Mouse (Mus musculus) heart, postnatal 10 days (tissue): ENCODE data around the gene Larp1b. TPM values are rescaled to one million over a fixed set of nuclear protein-coding genes. Genes with fewer than 3 reads are reported as not detected.

Source experiments
- DNase-seq, 2 experiments: peaks; one replicate each; pipeline ENCODE4 v3.0.0; 2021
- intact Hi-C: fragments of 180-260 bp; cut with DNase I; formaldehyde crosslinking; loops from one replicate; pipeline ENCODE4 v1.15.1; 2025
- total RNA-seq, 2 experiments: library from RNA; stranded (reverse); gene quantifications; 2 replicates each; pipeline ENCODE4 v1.2.3; 2021

Gene Larp1b
- total RNA-seq, 2 experiments from 2014 or later: 56.0 to 58.3 TPM

- no peak for DNase-seq
- intact Hi-C loops: loop anchor here (5.0 to 10.0 kb wide), 5 partner anchors 82 to 482 kb away; partner anchors contain the start of gene Hspa4l
Measured at GRCm38 (mm10) chr3:41080724-41081123, 131.1 kb downstream of the Larp1b start.

- intact Hi-C loops: loop anchor here (5.0 to 10.0 kb wide), 5 partner anchors 81 to 481 kb away; partner anchors contain the start of gene Hspa4l
- DNase-seq: peak; percentile 32 to 34
Measured at GRCm38 (mm10) chr3:41081474-41082301, 132.1 kb downstream of the Larp1b start.

GRCm38 (mm10) chr3:41082520-41082884 lies 132.9 kb downstream of the Larp1b start:
- intact Hi-C loops: loop anchor here (5.0 to 10.0 kb wide), 5 partner anchors 80 to 480 kb away; partner anchors contain the start of gene Hspa4l
- DNase-seq: no peak

GRCm38 (mm10) chr3:41082885-41083789 lies 133.5 kb downstream of the Larp1b start, which contains the start of gene Pgrmc2:
Pgrmc2 (minus strand) TSS chr3:41083046.
- intact Hi-C loops: loop anchor here (5.0 to 10.0 kb wide), 5 partner anchors 79 to 479 kb away; partner anchors contain the start of gene Hspa4l
- peak; percentile 98 to 99 for DNase-seq

GRCm38 (mm10) chr3:41083790-41084112 lies 134.1 kb downstream of the Larp1b start:
- intact Hi-C loops: loop anchor here (5.0 to 10.0 kb wide), 5 partner anchors 79 to 479 kb away; partner anchors contain the start of gene Hspa4l
- no peak for DNase-seq

GRCm38 (mm10) chr3:41084421-41084820 lies 134.8 kb downstream of the Larp1b start:
- no peak for DNase-seq
- intact Hi-C loops: loop anchor here (5.0 to 10.0 kb wide), 5 partner anchors 78 to 478 kb away; partner anchors contain the start of gene Hspa4l

GRCm38 (mm10) chr3:41087071-41087470 lies 137.4 kb downstream of the Larp1b start:
- intact Hi-C loops: loop anchor here (10.0 kb wide), 2 partner anchors 318 to 342 kb away; partner anchors contain the start of gene Hspa4l

More at GRCm38 (mm10) chr3:41087071-41087470, 137.4 kb downstream of the Larp1b start:
- no peak for DNase-seq

Other genes with a start within 250 kb of the Larp1b start
- under 1 TPM; 0.35 to 0.38 TPM for gene Slc25a31, start 241.0 kb upstream of the Larp1b start, total RNA-seq
- gene Hspa4l, start 205.3 kb upstream of the Larp1b start, total RNA-seq: 10 to 100 TPM; 31.0 to 37.3 TPM
- 10 to 100 TPM in 1 of 2 experiments, 1 to 10 TPM in 1; 9.4 to 14.7 TPM for gene Plk4, start 149.8 kb upstream of the Larp1b start, total RNA-seq
- 10 to 100 TPM; 15.3 to 16.3 TPM for gene Mfsd8, start 102.9 kb upstream of the Larp1b start, total RNA-seq
- gene Abhd18, start 102.9 kb upstream of the Larp1b start, total RNA-seq: 10 to 100 TPM; 40.9 to 47.8 TPM
- gene 1700034I23Rik, start 47.3 kb upstream of the Larp1b start, total RNA-seq: not detected
- gene Pgrmc2, start 133.2 kb downstream of the Larp1b start, total RNA-seq: 10 to 100 TPM; 42.3 to 46.9 TPM